Mouse (Mus musculus): Measurements from ENCODE around the gene Cyb561. TPM values are rescaled to one million over a fixed set of nuclear protein-coding genes. Genes with fewer than 3 reads are reported as not detected.

Cyb561 gene
- total and polyA plus RNA-seq, 2 experiments from 2014 or later, result 7.1 to 11.4 TPM

DNA sequence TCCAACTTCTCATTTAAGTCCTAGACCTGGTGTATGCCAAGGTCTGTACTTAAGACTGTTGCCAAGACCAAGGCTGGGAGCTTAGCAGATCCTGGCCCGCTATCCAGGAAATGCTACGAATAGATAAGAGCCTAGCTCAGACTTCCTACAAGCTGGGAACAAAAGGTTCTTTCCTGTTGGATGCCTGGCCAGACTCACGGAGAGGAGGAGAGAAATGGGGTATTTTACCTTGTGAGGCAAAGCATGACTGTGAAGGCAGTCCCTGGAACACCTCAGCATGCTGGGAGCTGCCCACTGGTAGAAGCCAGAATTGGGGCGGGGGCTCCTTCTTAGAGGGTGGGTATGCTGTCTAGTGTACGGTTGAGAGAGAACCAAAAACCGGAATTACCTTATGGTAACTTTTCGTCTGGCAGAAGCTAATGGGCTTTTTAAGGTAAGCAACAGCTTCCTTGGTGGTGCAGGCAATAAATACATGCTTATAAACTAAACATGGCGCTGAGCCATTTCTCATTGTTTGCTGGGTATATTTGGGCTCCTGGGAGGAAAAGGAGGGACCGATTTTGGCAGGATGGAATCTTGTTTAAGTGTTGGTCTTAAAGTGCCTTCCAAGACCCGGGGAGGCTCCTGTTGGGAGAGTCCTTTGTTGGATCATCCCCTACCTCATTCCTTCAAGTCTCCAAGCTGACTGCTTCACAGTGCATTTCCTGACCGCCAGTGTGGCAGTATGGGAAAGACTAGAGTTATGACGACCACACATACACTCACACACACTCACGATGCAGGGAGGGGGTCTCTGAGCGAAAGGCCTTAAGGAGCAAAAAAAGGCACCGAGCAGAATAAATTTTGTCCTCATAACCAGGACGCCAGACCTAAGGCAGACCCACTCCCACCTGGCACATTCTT lies 8.1 kb downstream of the Cyb561 start:
- H3K36me3 ChIP-seq (replicated peaks; ENCODE audit: control insufficient read depth, insufficient read depth, low read length), result no peaks in the 10 kb centered on the region
- no peak overlapping the region for H3K9ac ChIP-seq (replicated peaks; ENCODE audit: low read depth, low read length)
- H3K27me3 ChIP-seq (ENCODE audit: control insufficient read depth, insufficient read depth, low read length), result 0 out of 2 replicates have a peak, but pooled peaks cover 7% of the 10 kb centered on the region
- peak overlapping the region; percentile 94 for H3K4me2 ChIP-seq (ENCODE audit: low read depth, low read length)
- peak overlapping the region; percentile 83 for H3K27ac ChIP-seq (ENCODE audit: low read depth)
- peaks cover 6% of the 10 kb centered on the region; the same call in 1 of the 2 replicates for H3K4me1 ChIP-seq (ENCODE audit: control insufficient read depth, insufficient read depth)
- DNase-seq (ENCODE audit: low spot score), result peak; percentile 57
- no peaks in the 10 kb centered on the region for H3K9me3 ChIP-seq (replicated peaks; ENCODE audit: control insufficient read depth, low read length)
- ATAC-seq (ENCODE audit: insufficient read depth, low read depth), result peak; percentile 68
- no peak for TF ChIP-seq CTCF (IDR thresholded peaks at IDR 0.05; ENCODE audit: low read depth)
- peak overlapping the region; percentile 54 for H3K4me3 ChIP-seq (ENCODE audit: low read depth, low read length)
- WGBS, result 59% methylated on average over 16 of the region's 16 CpGs

DNA sequence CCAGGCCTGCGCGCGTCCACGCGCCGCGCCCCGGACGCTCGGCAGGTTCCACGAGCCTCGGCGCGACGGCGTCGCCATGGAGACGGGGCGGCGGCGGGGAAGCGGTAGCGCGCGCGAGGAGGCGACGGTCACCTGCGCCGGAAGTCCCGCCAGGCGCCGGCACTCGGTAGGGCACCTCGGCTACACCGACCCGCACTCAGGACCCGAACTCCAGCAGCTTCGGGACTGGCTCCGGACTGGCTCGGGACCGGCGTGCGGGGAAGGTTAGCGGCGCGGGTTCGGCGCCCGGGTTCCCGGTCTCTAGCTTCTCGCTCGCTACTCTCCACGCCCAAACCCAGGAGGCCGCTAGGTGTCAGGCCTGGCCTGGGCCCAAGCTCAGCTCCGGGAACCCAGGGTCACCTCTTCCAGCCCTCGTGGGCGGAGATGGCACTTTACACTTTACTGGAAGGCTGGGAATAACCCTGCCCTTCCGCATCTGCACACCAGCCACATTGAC lies 9.0 kb downstream of the Cyb561 start:
- Histone ChIP-seq H3K4me3 (ENCODE audit: low read depth, low read length) (peak overlapping the region; percentile 54), H3K4me2 (ENCODE audit: low read depth, low read length) (peak overlapping the region; percentile 94), H3K9me3 (replicated peaks; ENCODE audit: control insufficient read depth, low read length) (no peaks in the 10 kb centered on the region), H3K27me3 (ENCODE audit: control insufficient read depth, insufficient read depth, low read length) (0 out of 2 replicates have a peak, but pooled peaks cover 8% of the 10 kb centered on the region), H3K4me1 (ENCODE audit: control insufficient read depth, insufficient read depth) (peaks cover 6% of the 10 kb centered on the region; the same call in 1 of the 2 replicates), H3K36me3 (replicated peaks; ENCODE audit: control insufficient read depth, insufficient read depth, low read length) (no peaks in the 10 kb centered on the region), H3K9ac (replicated peaks; ENCODE audit: low read depth, low read length) (peak overlapping the region; percentile 72), H3K27ac (ENCODE audit: low read depth) (peak overlapping the region; percentile 83)
- peak; percentile 77 for ATAC-seq (ENCODE audit: insufficient read depth, low read depth)
- WGBS, result 1% methylated on average over 53 of the region's 59 CpGs
- peak; percentile 61 for DNase-seq (ENCODE audit: low spot score)
- TF ChIP-seq EP300 (IDR thresholded peaks at IDR 0.05; ENCODE audit: low read depth) (0 out of 2 replicates have a peak, but pooled peaks have one; percentile 40), CTCF (IDR thresholded peaks at IDR 0.05; ENCODE audit: low read depth) (peak; percentile 54)

DNA sequence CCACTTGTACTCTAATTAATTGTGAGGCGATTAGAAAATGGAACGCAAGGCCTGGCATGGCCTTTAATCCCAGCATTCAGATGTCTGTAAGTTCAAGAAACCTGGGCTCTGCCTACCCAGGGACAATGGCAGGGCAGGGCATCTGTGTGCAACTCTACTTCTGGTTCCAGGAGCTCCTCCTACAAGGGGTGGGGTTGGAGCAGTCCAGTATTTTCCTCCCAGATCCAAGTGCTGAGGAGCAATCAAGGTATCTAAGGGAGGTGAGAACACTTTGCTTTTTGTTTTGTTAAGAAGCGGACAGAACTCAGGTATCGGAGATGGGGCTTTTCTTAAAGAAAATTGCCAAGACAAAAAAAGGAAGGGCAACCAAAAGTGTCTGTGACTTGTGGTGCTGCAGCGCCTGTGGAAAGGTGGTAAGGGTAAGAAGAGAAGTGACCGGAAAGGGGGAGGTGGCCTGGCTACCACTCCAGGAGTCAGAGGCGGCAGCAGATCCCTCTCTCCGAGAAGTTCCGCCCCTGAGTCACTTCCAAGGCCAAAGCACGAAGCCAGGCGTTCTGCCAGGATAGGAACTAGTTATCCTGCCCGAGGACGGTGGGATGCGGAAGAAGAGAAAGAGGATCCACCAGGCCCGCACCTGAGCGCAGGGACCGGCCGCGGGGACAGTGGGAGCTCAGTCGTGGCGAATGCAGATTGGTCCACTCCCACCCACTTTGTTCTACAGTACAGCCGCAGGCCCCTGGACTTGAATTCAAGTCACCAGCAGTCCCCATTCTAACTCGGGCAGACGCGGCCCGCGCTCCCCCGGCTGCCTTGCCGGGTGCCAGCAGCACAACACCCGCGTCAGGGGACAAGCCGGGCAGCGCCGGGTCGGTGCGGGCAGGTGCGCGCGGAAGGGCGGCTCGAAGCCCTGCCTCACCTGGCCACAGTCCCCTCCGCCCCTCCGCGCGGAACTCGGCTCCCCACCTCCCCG lies 9.7 kb downstream of the Cyb561 start:
- Histone ChIP-seq H3K27me3 (ENCODE audit: control insufficient read depth, insufficient read depth, low read length) (0 out of 2 replicates have a peak, but pooled peaks cover 8% of the 10 kb centered on the region), H3K4me2 (ENCODE audit: low read depth, low read length) (peak overlapping the region; percentile 94), H3K4me3 (ENCODE audit: low read depth, low read length) (peak overlapping the region; percentile 54), H3K9ac (replicated peaks; ENCODE audit: low read depth, low read length) (peak overlapping the region; percentile 72), H3K27ac (ENCODE audit: low read depth) (peak overlapping the region; percentile 83), H3K4me1 (ENCODE audit: control insufficient read depth, insufficient read depth) (peaks cover 6% of the 10 kb centered on the region; the same call in 1 of the 2 replicates), H3K9me3 (replicated peaks; ENCODE audit: control insufficient read depth, low read length) (no peaks in the 10 kb centered on the region), H3K36me3 (replicated peaks; ENCODE audit: control insufficient read depth, insufficient read depth, low read length) (no peaks in the 10 kb centered on the region)
- ATAC-seq (ENCODE audit: insufficient read depth, low read depth), result peak; percentile 19; the same call in 1 of the 2 replicates
- 6% methylated on average over 46 of the region's 47 CpGs for WGBS
- DNase-seq (ENCODE audit: low spot score), result peak; percentile 33
- TF ChIP-seq EP300 (IDR thresholded peaks at IDR 0.05; ENCODE audit: low read depth) (no peak), CTCF (IDR thresholded peaks at IDR 0.05; ENCODE audit: low read depth) (no peak)

DNA sequence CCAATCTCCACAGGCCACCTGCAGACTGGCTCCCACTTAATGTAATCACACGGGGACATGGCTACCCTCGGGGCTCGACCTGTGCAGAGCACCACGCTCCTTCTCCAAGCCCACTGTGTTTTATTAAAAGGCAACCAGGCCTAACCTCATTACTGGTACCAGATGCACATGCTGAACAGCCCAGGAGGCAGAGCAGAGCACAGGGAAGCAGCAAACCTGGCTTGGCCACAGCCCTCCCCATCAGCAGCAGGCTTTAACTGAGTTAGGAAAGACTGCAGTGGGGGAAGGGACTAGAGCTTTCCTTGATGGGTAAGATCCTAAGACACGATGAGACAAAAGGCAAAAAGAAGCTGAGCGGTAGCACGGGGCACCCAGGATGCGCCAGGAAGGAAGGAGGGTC lies 11.2 kb downstream of the Cyb561 start:
- WGBS, result 70% methylated on average over 8 of the region's 8 CpGs
- no peak overlapping the region for H3K4me2 ChIP-seq (ENCODE audit: low read depth, low read length)

DNA sequence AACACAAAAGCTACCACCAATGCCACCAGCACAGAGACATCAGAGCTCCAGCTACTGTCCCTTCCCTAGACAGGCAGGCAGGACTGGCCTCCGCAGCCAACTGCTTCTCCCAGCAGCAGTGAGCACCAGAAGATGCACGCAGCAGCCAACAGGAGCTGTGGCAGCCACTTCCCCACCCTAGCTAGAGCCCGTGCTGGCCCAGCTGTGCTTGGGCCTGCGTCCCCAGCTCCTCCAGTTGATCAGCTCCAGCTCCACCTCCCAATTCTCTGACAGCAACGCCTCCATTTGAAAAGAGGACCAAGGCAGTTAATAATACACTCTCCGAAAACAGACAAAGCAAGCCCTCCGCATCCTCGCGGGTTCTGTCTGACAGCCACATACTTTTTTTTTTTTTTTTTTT lies 14.4 kb downstream of the Cyb561 start:
- Histone ChIP-seq H3K4me1 (ENCODE audit: control insufficient read depth, insufficient read depth) (0 out of 2 replicates have a peak, but pooled peaks cover 4% of the 10 kb centered on the region), H3K4me2 (ENCODE audit: low read depth, low read length) (no peak overlapping the region), H3K27me3 (ENCODE audit: control insufficient read depth, insufficient read depth, low read length) (0 out of 2 replicates have a peak, but pooled peaks cover 8% of the 10 kb centered on the region), H3K9ac (replicated peaks; ENCODE audit: low read depth, low read length) (no peak overlapping the region), H3K36me3 (replicated peaks; ENCODE audit: control insufficient read depth, insufficient read depth, low read length) (no peaks in the 10 kb centered on the region), H3K4me3 (ENCODE audit: low read depth, low read length) (no peak overlapping the region), H3K9me3 (replicated peaks; ENCODE audit: control insufficient read depth, low read length) (no peaks in the 10 kb centered on the region), H3K27ac (ENCODE audit: low read depth) (no peak overlapping the region)
- DNase-seq (ENCODE audit: low spot score) (no peak), ATAC-seq (ENCODE audit: insufficient read depth, low read depth) (no peak)
- no peak for TF ChIP-seq EP300 (IDR thresholded peaks at IDR 0.05; ENCODE audit: low read depth)
- TF ChIP-seq CTCF (IDR thresholded peaks at IDR 0.05; ENCODE audit: low read depth), result no peak
- WGBS, result 70% methylated on average over 9 of the region's 9 CpGs

More for the DNA sequence above, 11.2 kb downstream of the Cyb561 start:
- Histone ChIP-seq H3K27me3 (ENCODE audit: control insufficient read depth, insufficient read depth, low read length) (0 out of 2 replicates have a peak, but pooled peaks cover 8% of the 10 kb centered on the region), H3K4me1 (ENCODE audit: control insufficient read depth, insufficient read depth) (peaks cover 6% of the 10 kb centered on the region; the same call in 1 of the 2 replicates), H3K36me3 (replicated peaks; ENCODE audit: control insufficient read depth, insufficient read depth, low read length) (no peaks in the 10 kb centered on the region), H3K9me3 (replicated peaks; ENCODE audit: control insufficient read depth, low read length) (no peaks in the 10 kb centered on the region), H3K27ac (ENCODE audit: low read depth) (no peak overlapping the region), H3K4me3 (ENCODE audit: low read depth, low read length) (no peak overlapping the region), H3K9ac (replicated peaks; ENCODE audit: low read depth, low read length) (no peak overlapping the region)
- TF ChIP-seq CTCF (IDR thresholded peaks at IDR 0.05; ENCODE audit: low read depth) (no peak), EP300 (IDR thresholded peaks at IDR 0.05; ENCODE audit: low read depth) (no peak)
- ATAC-seq (ENCODE audit: insufficient read depth, low read depth) (no peak), DNase-seq (ENCODE audit: low spot score) (no peak)
